Mouse (Mus musculus) neural tube, embryonic 10.5 days (tissue): Measurements from ENCODE around the gene Pbld1.
A peak's percentile ranks its signal among the peaks of the same experiment; 100 is the strongest.
"Not testable (repeated sequence)": the region's sequence is repeated elsewhere in the genome, so short reads cannot be mapped to it uniquely, and the experiment has no call there.

Source experiments
- DNase-seq: peaks from one replicate; pipeline ENCODE4 v3.0.0-alpha.2; 2017; ENCODE audit warnings: low spot score; ENCODE audit errors: extremely low spot score

The Pbld1 gene

DNA sequence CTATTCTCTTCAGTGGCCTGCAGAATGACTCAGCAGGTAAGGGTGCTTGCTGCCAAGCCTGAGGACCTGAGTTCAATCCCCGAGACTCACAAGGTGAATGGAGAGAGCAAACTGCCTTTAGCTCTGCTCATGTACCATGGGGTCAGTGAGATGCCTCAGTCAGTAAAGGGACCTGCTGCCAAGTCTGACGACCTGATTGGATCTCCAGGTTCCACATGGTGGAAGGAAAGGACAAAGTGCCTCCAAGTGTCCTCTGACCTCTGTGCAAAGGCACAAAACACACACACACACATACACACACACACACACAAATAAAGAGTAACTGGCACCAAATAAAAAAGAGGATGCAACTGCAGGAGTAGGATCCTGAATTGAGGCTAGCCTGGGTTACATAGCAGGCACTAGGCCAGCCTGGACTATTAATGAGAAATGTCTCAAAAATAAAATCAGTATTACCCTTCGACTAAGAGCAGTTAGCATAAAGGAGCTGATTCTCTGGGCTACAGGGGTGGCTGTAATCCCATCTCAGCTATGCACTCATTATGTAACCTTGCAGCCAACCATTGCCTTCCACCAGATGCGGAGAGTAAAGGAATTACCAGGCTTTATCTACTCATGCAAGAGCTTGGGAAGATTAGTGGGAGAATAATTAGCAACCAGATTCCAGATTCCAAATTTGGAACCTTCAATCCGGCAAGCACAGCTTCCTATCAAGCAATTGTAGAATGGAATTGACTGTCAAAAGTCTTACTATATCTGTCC, 19.9 kb upstream of the Pbld1 start:
- DNase-seq = no peak

DNA sequence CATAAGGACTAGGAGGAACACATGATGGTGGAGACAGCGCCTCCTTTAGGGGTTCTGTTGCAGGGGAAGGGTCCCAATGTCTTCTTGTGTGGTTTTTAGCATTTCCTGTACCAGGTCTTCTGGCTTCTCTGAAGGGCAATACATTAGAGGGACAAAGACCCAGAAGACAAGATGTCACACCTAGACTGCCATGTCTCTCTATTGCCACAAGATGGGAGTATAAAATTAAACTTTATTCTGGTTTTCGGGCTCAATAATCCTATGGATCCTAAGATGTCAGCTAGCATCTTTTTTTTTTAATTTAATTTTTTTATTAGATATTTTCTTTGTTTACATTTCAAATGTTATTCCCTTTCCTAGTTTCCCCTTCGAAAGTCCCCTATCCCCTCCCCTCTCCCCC, 16.8 kb upstream of the Pbld1 start:
- DNase-seq = no peak

- no peak for DNase-seq
Measured at GRCm38 (mm10) chr10:63047751-63048150, 12.2 kb upstream of the Pbld1 start.

- no peak for DNase-seq
Measured at GRCm38 (mm10) chr10:63049106-63049505, 10.9 kb upstream of the Pbld1 start.

DNA sequence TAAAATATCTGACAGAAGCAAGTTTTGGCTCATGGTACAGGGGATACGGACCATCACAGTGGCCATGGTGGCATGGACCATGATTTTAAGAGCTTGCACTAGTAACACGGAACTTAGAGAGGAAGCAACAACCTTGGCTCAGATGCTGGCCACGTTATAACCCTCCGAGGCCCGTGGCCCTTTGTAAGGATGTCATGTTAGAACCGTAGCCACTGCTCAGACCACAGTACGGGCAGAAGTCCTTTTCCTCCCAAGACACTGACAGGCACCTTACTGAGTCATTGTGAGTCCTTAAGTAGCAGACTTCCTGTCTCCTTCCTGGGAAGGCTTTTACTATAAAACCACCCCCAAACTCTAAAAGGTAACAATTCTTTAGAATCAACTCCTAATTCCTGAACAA, 8.7 kb upstream of the Pbld1 start:
- no peak for DNase-seq

DNA sequence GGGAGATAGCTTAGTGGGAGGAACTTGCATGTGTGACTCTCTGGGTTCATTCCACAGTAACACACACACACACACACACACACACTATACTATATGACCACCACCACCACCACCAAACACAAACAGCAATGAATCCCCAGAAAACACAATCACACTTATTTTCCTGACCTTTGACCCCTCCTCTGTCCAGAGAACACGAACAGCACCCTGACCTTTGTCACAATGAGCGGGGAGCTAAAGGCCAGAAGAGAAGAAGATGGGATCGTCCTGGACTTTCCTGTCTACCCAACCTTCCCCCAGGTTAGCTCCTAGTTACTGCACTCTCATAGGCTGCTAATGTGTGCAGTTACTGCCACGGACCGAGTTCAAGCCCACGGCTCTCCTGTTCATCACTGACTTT, 8.0 kb upstream of the Pbld1 start:
- DNase-seq = no peak

DNA sequence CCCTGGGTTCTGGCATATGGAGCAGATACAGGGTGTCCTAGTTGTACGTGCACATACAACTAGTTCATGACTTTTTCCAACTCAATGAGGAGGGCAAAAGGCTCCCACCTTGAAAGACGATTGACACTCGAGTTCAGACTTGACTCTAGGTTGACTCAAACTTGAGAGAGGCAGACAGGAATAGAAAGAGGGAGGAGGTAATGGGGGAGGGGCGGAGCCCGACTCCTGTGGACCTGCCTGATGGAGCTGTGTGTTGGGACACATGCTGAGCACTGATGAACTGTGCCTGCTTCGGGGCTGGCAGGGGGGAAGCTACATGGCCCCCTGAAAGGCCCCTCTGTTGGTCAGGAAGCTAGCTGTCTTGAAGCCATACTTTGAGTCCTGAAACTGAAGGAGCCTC, 7.0 kb upstream of the Pbld1 start:
- DNase-seq = no peak

GRCm38 (mm10) chr10:63054071-63054470, 5.9 kb upstream of the Pbld1 start:
- not testable (repeated sequence) for DNase-seq

GRCm38 (mm10) chr10:63054586-63054985, 5.4 kb upstream of the Pbld1 start:
- DNase-seq = no peak

- no peak for DNase-seq
Measured at GRCm38 (mm10) chr10:63056966-63057750, 2.8 kb upstream of the Pbld1 start.

- DNase-seq = no peak
Measured at GRCm38 (mm10) chr10:63060406-63060805, 444 bp downstream of the Pbld1 start.

DNA sequence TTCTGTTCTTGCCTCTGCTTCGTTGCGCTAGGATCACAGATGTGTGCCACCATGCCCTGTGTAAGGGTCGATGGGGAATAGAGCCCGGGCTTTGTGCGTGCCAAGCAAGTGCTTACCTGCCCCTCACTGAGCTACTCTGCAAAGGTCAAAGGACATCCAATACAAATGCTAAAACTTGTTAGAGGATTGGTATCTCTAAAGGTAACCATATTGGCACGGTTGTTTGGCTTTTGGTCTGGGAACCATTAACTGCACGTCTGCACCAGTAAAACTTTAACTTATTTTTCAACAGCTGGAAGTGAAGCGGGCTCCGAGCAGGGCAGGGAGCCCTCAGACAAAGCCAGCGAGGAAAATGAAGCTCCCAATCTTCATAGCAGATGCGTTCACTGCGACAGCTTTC, 1.3 kb downstream of the Pbld1 start:
- DNase-seq = no peak

DNA sequence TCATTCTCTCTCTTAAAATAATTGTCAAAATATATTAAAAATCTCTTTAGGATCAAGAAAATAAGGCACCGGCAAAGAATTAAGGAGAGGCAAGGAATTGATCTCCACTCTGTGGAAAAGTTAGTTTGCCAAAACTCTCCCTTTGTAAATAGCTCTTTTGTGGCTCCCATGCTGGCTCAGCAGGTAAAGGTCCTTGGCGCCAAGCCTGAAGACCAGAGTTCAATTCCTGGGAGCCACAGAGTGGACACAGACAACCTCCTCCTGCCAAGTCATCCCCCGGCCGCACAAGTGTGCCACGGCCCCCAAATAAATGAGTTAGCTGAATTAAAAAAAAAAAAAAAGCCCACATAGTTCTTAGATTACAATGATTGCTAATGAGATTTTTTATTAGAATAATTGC, 2.7 kb downstream of the Pbld1 start:
- DNase-seq = no peak

GRCm38 (mm10) chr10:63063365-63063764, 3.4 kb downstream of the Pbld1 start:
- no peak for DNase-seq

- no peak for DNase-seq
Measured at GRCm38 (mm10) chr10:63064516-63064915, 4.6 kb downstream of the Pbld1 start.

DNA sequence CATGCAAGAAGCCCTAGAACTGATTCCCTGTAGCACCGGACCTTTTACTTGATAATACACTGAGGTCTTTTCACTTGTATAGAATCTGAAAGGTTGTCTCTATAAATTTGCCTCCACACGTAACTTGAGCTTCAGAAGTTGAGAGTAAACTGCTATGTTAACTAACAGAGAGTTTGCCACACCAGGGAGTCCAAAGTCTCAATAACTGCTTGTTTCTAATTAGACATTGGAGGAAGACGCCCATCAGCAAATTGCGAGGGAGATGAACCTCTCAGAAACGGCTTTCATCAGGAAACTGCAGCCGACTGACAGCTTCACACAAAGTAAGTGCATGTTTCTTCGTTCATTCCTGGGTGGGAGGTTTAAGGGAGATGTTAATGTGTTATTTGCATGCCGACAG, 5.6 kb downstream of the Pbld1 start:
- no peak for DNase-seq

DNA sequence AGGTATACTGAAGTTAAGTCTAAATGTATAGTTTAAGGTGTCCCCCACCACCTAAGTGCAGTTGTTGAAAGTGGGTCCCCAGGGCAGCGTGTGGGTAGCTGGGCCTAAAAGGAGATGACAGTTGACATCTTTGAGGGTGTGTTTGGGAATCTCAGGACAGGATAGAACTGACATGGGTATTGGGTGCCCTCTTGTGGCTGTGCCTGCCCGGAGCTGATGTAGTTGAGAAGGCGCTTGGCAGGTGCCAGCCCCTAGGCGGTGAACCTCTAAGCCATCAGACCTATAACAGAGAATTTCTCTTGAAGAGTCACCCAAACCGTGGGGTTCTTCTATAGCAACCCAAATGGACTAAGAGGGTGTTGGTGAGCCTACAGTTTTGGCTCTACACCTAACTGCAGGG, 6.0 kb downstream of the Pbld1 start:
- peak; percentile 68 for DNase-seq

GRCm38 (mm10) chr10:63086304-63086703, 26.3 kb downstream of the Pbld1 start:
- no peak for DNase-seq

DNA sequence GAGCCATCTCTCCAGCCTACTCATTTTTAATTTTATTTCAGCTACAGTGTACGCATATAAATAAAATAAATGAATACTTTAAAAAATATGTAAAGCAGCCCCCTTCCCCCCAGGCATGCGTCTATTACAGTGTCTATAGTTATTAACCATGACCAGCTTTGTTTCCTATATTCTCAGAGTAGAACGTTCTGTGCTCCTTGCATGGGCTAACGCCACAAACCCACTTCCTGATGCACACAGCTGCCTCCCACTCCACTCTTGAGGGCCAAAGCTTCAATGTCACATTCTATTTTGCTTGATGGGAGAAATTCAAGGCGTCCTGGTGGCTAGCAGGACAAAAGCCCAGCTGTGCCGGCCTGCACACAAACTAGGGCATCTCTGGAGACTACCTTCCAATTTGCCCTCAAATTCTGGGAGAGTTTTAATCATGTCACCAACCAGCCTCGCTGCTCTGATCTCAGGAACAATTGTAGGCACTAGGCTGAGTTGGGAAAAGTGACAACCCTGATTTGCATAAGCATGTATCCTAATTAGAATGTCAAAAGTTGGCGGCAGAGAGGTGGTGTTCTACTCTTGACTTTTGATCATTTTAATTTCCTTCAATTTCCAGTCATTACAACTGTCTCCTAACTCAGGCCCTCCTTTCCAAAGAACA, 29.3 kb downstream of the Pbld1 start:
- DNase-seq = no peak

GRCm38 (mm10) chr10:63089758-63090571, 30.0 kb downstream of the Pbld1 start:
- no peak for DNase-seq

DNA sequence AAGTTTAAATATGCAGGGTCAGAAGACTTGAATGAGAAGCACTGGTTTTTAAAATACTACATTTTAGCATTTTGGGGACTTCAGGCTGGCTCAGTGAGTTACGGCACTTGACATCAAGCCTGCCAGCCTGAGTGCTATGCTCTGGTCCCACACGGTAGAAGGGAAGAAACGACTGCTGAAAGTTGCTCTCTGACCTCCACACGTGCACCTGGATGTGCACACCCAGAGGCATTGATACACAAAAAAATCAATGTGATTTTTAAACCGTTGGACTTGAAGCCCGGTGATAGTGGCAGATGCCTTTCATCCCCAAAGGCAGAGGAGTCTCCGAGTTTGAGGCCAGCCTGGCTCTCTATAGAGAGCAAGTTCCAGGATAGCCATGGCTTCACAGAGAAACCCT, 32.0 kb downstream of the Pbld1 start:
- DNase-seq = no peak
